ENCODE assay signal across 23 mouse cellular contexts in genomic region chr12:3777682-3778081, GRCm38 (mm10). TPM values are rescaled to one million over a fixed set of nuclear protein-coding genes. Genes with fewer than 3 reads are reported as not detected.
DNase-seq lines count a peak whose midpoint lies in the region; ATAC-seq and TF ChIP-seq lines count a peak whose summit lies in the region.
"Had no signal": no experiment of that assay in that cellular context is flagged by ENCODE, and none has a peak within 500 bp of the region (broad histone marks: within the 10 kb centered on the region; RNA-seq: fewer than 3 reads in every experiment).

No protein-coding gene starts in this region.

- in situ Hi-C loops in Patski (cut with MboI; ENCODE audit: low pct_unique_long_range_greater_than_20kb): no loop called here

- peak; percentile 70 for ATAC-seq in Patski
- peak; percentile 37 for ATAC-seq in kidney, embryonic 16.5 days (ENCODE audit: low FRiP score, low TSS enrichment)
- ATAC-seq: forebrain, embryonic 13.5 days; hindbrain, postnatal 0 days; midbrain, embryonic 15.5 days had no signal

- H3K27me3 ChIP-seq in Patski: no peaks in the 10 kb centered on the region
- no peaks in the 10 kb centered on the region for H3K27me3 ChIP-seq in kidney, embryonic 16.5 days (ENCODE audit: insufficient read depth, low read length)
- H3K27me3 ChIP-seq: forebrain, embryonic 13.5 days; limb, embryonic 15.5 days; lung, embryonic 15.5 days; midbrain, embryonic 15.5 days; neural tube, embryonic 12.5 days had no signal

- WGBS in kidney, embryonic 16.5 days: 63% methylated on average over 5 of the region's 5 CpGs

- peaks cover 57% of the 10 kb centered on the region for H3K4me1 ChIP-seq in kidney, embryonic 16.5 days (ENCODE audit: insufficient read depth, low read length)

- no peak overlapping the region for H3K4me2 ChIP-seq in kidney, embryonic 16.5 days (replicated peaks; ENCODE audit: low read depth, low read length)
- H3K4me2 ChIP-seq: forebrain, embryonic 13.5 days; limb, embryonic 15.5 days; lung, embryonic 15.5 days; midbrain, embryonic 15.5 days; neural tube, embryonic 12.5 days had no signal

- POLR2A ChIA-PET in Patski (lab: Charles Lee): no interaction called here

- DNase-seq in Patski (ENCODE audit: low read depth, low spot score): peak; percentile 84
- peak; percentile 62 for DNase-seq in kidney, adult 18-20 months
- peak; percentile 38 to 60 for DNase-seq in kidney, postnatal 4 days
- no peak for DNase-seq in adrenal gland, adult 18-20 months (ENCODE audit: low spot score in 2 of 2)
- DNase-seq in right cerebral cortex, postnatal 4 days: no peak
- no peak for DNase-seq in left cerebral cortex, adult 9 months (ENCODE audit: low spot score in 2 of 2)
- DNase-seq: adrenal gland, postnatal 14 days; cerebellum, adult 8-10 months; cerebellum, postnatal 36 days; embryo, embryonic 11 days; layer of hippocampus, adult 9-11 months; lung, postnatal 36 days; retina, postnatal 1 day; right cerebral cortex, postnatal 25 days; thymus, postnatal 25 days had no signal

- no peak overlapping the region for H3K9ac ChIP-seq in kidney, embryonic 16.5 days (replicated peaks; ENCODE audit: low read length)
- H3K9ac ChIP-seq: forebrain, embryonic 13.5 days; limb, embryonic 15.5 days; lung, embryonic 15.5 days; midbrain, embryonic 15.5 days; neural tube, embryonic 12.5 days had no signal

- no peak overlapping the region for H3K4me3 ChIP-seq in kidney, embryonic 16.5 days (ENCODE audit: low read length)
- H3K4me3 ChIP-seq: forebrain, embryonic 13.5 days; heart, embryonic 10.5 days; limb, embryonic 15.5 days; lung, embryonic 15.5 days; midbrain, embryonic 15.5 days; neural tube, embryonic 12.5 days had no signal

- CTCF ChIA-PET in Patski (lab: Charles Lee): interaction anchor here (1.2 to 1.4 kb wide), 4 partner anchors 9 to 55 kb away, joined by 3 to 4 read pairs (median 4); no protein-coding TSS in a partner anchor

- no peak for TF ChIP-seq CTCF in Patski (IDR thresholded peaks at IDR 0.05)

- H3K9me3 ChIP-seq in kidney, embryonic 16.5 days (ENCODE audit: low read length): no peaks in the 10 kb centered on the region
- H3K9me3 ChIP-seq: forebrain, embryonic 13.5 days; heart, embryonic 10.5 days; limb, embryonic 15.5 days; lung, embryonic 15.5 days; midbrain, embryonic 15.5 days; neural tube, embryonic 12.5 days had no signal

- peaks cover 10% of the 10 kb centered on the region; the same call in 1 of the 2 replicates for H3K36me3 ChIP-seq in kidney, embryonic 16.5 days (ENCODE audit: insufficient read depth, low read length)
- H3K36me3 ChIP-seq: lung, embryonic 15.5 days; midbrain, embryonic 15.5 days had no signal

- peak overlapping the region; percentile 66 for H3K27ac ChIP-seq in kidney, embryonic 16.5 days (ENCODE audit: low read length)
- H3K27ac ChIP-seq: forebrain, embryonic 13.5 days; heart, embryonic 10.5 days; hindbrain, postnatal 0 days; limb, embryonic 15.5 days; lung, embryonic 15.5 days; midbrain, embryonic 15.5 days; neural tube, embryonic 12.5 days had no signal

RNA-seq across cellular contexts. Expression of gene Dnmt3a, which starts 28.1 kb away (rescaled TPM):
- 13.3 TPM for polyA plus RNA-seq in Patski (2021)
- polyA plus RNA-seq in kidney, embryonic 16.5 days (2015; fragmentation: Nextera tagmentation; extraction: Ambion mirVana): 82.9 and 88.1 TPM in 2 replicates
- total RNA-seq in adrenal gland, adult 18-20 months (2021): 10 to 100 TPM; 35.9 to 42.7 TPM

Comparison
In these comparisons a context has a peak if more than half of its experiments do, and no peak if none do; other contexts are left out.
1. DNase-seq: peak in Patski (single experiment), kidney, adult 18-20 months (single experiment) and kidney, postnatal 4 days (2 of 2); none in adrenal gland, adult 18-20 months (0 of 2), right cerebral cortex, postnatal 4 days (single experiment) and left cerebral cortex, adult 9 months (0 of 2).